10 mouse cellular contexts compared by ENCODE assay signal in genomic region chr13:41339195-41339594, GRCm38 (mm10).
A peak's percentile ranks its signal among the peaks of the same experiment; 100 is the strongest.
DNase-seq lines count a peak whose midpoint lies in the region; ATAC-seq lines count a peak whose summit lies in the region.
"Had no signal": no experiment of that assay in that cellular context is flagged by ENCODE, and none has a peak within 500 bp of the region (broad histone marks: within the 10 kb centered on the region; RNA-seq: fewer than 3 reads in every experiment).

No protein-coding gene starts in this region.

- no peak for DNase-seq in heart, adult 9 months (ENCODE audit: low spot score in 2 of 2)
- peak; percentile 57 to 72 for DNase-seq in right cerebral cortex, postnatal 10 days (ENCODE audit: low spot score in 2 of 2)
- DNase-seq in right cerebral cortex, postnatal 25 days: no peak
- DNase-seq in kidney, adult 9 months: peak; percentile 82
- no peak for DNase-seq in urinary bladder, adult 18-20 months (ENCODE audit: low spot score in 2 of 2)
- no peak for DNase-seq in MN1 (ENCODE audit: low spot score)
- DNase-seq: retina, postnatal 1 day had no signal

- H3K4me1 ChIP-seq in heart, embryonic 13.5 days: peaks cover 95% of the 10 kb centered on the region

- no peak for ATAC-seq in heart, embryonic 13.5 days (ENCODE audit: extremely low read depth, insufficient number of reproducible peaks, low FRiP score, low TSS enrichment)
- ATAC-seq: Patski had no signal

- no peaks in the 10 kb centered on the region for H3K27me3 ChIP-seq in heart, embryonic 13.5 days (replicated peaks)
- H3K27me3 ChIP-seq: liver, embryonic 15.5 days; Patski had no signal

- H3K9me3 ChIP-seq in heart, embryonic 13.5 days: no peaks in the 10 kb centered on the region
- H3K9me3 ChIP-seq: liver, embryonic 15.5 days had no signal

- H3K9ac ChIP-seq in heart, embryonic 13.5 days: peak overlapping the region; percentile 28; the same call in 1 of the 2 replicates
- H3K9ac ChIP-seq: liver, embryonic 15.5 days had no signal

- peaks cover 27% of the 10 kb centered on the region for H3K36me3 ChIP-seq in heart, embryonic 13.5 days
- H3K36me3 ChIP-seq: liver, embryonic 15.5 days had no signal

- WGBS in heart, embryonic 13.5 days: 72% methylated on average over 5 of the region's 5 CpGs

- no peak overlapping the region for H3K4me3 ChIP-seq in heart, embryonic 13.5 days
- H3K4me3 ChIP-seq: liver, embryonic 15.5 days had no signal

- peak overlapping the region; percentile 93 for H3K27ac ChIP-seq in heart, embryonic 13.5 days (replicated peaks)
- H3K27ac ChIP-seq: liver, embryonic 15.5 days had no signal

- H3K4me2 ChIP-seq in heart, embryonic 13.5 days: peak overlapping the region; percentile 49; the same call in 1 of the 2 replicates
- H3K4me2 ChIP-seq: liver, embryonic 15.5 days had no signal

Comparison
In these comparisons a context has a peak if more than half of its experiments do, and no peak if none do; other contexts are left out.
1. DNase-seq: peak in right cerebral cortex, postnatal 10 days (2 of 2) and kidney, adult 9 months (single experiment); none in heart, adult 9 months (0 of 2), right cerebral cortex, postnatal 25 days (single experiment), urinary bladder, adult 18-20 months (0 of 2) and MN1 (single experiment).